Mouse (Mus musculus): ENCODE results near the gene Adssl1. TPM values are rescaled to one million over a fixed set of nuclear protein-coding genes. Genes with fewer than 3 reads are reported as not detected.

Gene Adssl1
- polyA plus RNA-seq (2016; fragmentation: Nextera tagmentation; extraction: Ambion mirVana) = 3.3 and 5.0 TPM in 2 replicates

DNA sequence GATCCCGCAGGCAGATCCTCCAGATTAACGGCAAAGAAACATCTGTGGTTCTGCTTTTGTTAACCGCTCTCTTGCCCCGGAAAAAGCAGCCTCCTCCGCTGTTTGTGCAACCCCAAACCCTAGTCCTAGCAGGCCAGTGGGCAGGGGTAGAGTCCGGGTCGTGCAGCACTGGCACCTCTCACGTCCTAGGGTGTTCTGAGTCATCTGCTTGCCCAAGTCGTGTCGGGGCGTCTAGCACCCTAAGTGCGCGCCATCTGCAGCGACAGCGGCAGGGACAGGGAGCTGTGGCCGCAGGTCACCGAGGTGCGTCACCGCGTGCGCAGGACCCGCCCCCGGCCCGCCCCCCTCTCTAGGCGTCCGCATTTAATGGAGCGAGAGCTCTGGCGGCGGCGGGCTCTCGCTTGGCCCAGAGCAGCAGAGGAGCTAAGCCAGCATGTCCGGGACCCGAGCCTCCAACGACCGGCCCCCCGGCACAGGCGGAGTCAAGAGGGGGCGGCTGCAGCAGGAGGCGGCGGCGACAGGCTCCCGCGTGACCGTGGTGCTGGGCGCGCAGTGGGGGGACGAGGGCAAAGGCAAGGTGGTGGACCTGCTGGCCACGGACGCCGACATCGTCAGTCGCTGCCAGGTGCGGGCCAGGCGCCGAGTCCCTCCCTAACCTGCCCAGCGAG is at the start of gene Adssl1:
TSS of gene Adssl1 (plus strand) at position 360 of the 668 bp plus-strand sequence.
- WGBS = under 1% methylated on average over 51 of the region's 56 CpGs
- no peak within 1 kb of the TSS for H3K27ac ChIP-seq
- H3K9me3 ChIP-seq (replicated peaks) = no peaks in the 10 kb centered on the region
- H3K4me3 ChIP-seq = peak within 1 kb of the TSS; percentile 45
- peaks cover 31% of the 10 kb centered on the region for H3K4me1 ChIP-seq
- H3K9ac ChIP-seq = peak within 1 kb of the TSS; percentile 73
- ATAC-seq (ENCODE audit: low FRiP score) = no peak
- peaks cover 49% of the 10 kb centered on the region for H3K27me3 ChIP-seq
- H3K36me3 ChIP-seq = no peaks in the 10 kb centered on the region
- H3K4me2 ChIP-seq (replicated peaks) = peak within 1 kb of the TSS; percentile 97

- no peak for ATAC-seq (ENCODE audit: low FRiP score)
- Histone ChIP-seq H3K4me3 (no peak overlapping the region), H3K27me3 (peaks cover 4% of the 10 kb centered on the region; the same call in 1 of the 2 replicates), H3K9ac (no peak overlapping the region), H3K4me2 (replicated peaks) (no peak overlapping the region), H3K4me1 (peaks cover 1% of the 10 kb centered on the region; the same call in 1 of the 2 replicates), H3K27ac (no peak overlapping the region), H3K36me3 (no peaks in the 10 kb centered on the region), H3K9me3 (replicated peaks) (no peaks in the 10 kb centered on the region)
- 94% methylated on average over 8 of the region's 8 CpGs for WGBS
Observed at GRCm38 (mm10) chr12:112570160-112570559, 49.7 kb upstream of the Adssl1 start.

GRCm38 (mm10) chr12:112571064-112571463 is 48.8 kb upstream of the Adssl1 start:
- Histone ChIP-seq H3K27ac (no peak overlapping the region), H3K4me3 (no peak overlapping the region), H3K27me3 (peaks cover 4% of the 10 kb centered on the region; the same call in 1 of the 2 replicates), H3K36me3 (no peaks in the 10 kb centered on the region), H3K9ac (no peak overlapping the region), H3K9me3 (replicated peaks) (no peaks in the 10 kb centered on the region), H3K4me1 (peaks cover 2% of the 10 kb centered on the region), H3K4me2 (replicated peaks) (no peak overlapping the region)
- no peak for ATAC-seq (ENCODE audit: low FRiP score)
- 65% methylated on average over 6 of the region's 6 CpGs for WGBS

DNA sequence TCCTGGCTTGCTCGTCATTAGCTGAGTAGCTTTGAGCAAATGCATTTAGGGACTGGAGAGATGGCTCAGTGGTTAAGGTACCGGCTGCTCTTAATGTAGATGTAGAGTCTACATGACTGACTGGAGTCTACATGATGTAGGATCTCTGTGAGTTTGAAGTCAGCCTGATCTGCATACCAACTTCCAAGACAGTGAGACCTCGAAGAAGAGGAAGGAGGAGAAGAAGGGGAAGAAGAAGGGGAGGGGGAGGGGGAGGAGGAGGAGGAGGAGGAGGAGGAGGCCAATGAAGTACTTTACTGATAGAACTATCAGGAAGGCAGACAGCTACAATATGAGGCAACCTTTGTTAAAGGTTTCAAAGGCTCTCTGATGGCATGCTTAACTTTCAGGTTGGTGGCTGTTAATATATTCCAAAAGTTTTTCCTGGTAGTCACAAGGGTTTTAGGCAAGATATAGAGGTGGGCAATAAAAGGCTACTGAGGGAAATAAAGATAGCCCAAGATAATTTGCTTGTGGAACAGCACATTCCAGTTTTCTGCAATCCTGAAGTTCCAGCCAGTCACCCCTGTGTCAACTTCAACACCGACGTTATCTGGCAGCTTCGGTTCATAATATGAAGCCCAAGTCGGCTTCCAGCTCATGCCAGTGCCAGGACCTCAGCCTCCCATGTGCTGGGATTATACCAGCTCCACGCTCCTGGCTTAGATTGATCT is 44.4 kb upstream of the Adssl1 start:
- Histone ChIP-seq H3K9me3 (replicated peaks) (no peaks in the 10 kb centered on the region), H3K27ac (no peak overlapping the region), H3K36me3 (no peaks in the 10 kb centered on the region), H3K9ac (no peak overlapping the region), H3K4me2 (replicated peaks) (no peak overlapping the region), H3K4me1 (peaks cover 9% of the 10 kb centered on the region), H3K4me3 (no peak overlapping the region), H3K27me3 (no peaks in the 10 kb centered on the region)
- ATAC-seq (ENCODE audit: low FRiP score) = no peak
- 81% methylated on average over 8 of the region's 8 CpGs for WGBS

GRCm38 (mm10) chr12:112576341-112576740 is 43.5 kb upstream of the Adssl1 start:
- Histone ChIP-seq H3K4me1 (peaks cover 9% of the 10 kb centered on the region), H3K9ac (no peak overlapping the region), H3K4me3 (no peak overlapping the region), H3K27me3 (no peaks in the 10 kb centered on the region), H3K4me2 (replicated peaks) (0 out of 2 replicates have a peak overlapping the region, but pooled peaks have one; percentile 4), H3K36me3 (no peaks in the 10 kb centered on the region), H3K27ac (no peak overlapping the region), H3K9me3 (replicated peaks) (no peaks in the 10 kb centered on the region)
- ATAC-seq (ENCODE audit: low FRiP score) = no peak
- 7% methylated on average over 6 of the region's 6 CpGs for WGBS

DNA sequence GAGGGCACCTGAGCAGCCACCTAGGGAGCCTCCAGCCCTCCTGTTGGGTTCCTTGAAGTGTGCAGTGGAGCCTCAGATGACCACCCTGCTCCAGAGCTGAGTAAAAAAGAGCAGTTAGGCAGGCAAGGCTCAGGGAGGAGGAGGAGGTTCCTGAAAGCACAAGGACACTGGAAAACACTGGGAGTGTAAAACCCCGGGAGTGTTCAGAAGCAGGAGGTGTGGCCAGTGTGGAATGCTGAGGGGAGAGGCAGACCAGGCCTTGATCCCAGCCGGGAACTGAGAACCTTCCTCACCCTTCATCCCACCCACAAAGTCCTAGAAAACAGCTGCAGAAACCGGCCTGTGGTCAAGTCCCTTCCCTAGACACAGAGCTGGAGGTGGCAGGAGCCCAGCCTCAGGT is 43.1 kb upstream of the Adssl1 start:
- Histone ChIP-seq H3K4me1 (peaks cover 9% of the 10 kb centered on the region), H3K27ac (no peak overlapping the region), H3K9me3 (replicated peaks) (no peaks in the 10 kb centered on the region), H3K4me2 (replicated peaks) (0 out of 2 replicates have a peak overlapping the region, but pooled peaks have one; percentile 4), H3K4me3 (no peak overlapping the region), H3K36me3 (no peaks in the 10 kb centered on the region), H3K27me3 (no peaks in the 10 kb centered on the region), H3K9ac (no peak overlapping the region)
- WGBS = 19% methylated on average over 3 of the region's 3 CpGs
- no peak for ATAC-seq (ENCODE audit: low FRiP score)

DNA sequence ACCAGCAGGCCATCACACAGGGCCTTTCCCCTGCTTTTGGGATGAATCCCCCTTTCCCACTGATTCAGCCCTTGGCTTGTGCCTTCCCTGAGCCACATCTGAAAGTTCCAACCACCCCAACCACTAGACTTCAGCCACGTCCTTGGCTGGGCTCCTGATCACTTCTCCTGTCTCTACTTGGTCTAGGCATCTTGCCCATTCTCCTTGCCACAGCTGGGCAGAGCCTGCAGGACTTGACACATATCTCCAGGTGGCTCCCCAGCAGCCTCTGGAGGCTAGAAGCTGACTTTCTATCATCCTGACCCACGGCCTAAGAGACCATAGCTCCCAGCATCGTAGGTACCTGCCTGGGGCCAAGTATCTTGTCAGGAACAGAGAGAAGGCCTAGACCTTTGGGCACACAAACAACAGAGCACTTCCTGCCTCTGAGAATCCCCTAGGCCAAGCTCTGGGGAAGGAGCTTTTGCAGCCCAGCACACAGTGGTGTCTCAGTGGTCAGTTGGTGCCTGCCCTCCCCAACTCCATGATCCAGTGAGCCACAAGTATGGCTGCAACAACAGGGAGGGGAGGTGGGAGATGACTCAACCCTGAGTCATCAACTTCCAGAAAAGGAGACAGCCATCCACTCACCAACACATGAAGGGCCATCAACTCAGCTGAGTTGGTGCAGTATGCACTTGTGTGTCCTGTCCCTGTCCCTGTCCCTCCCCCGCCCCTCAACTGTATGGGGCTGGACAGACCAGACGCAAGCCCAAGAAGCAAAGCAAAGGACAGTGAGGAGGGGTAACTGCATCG is 41.4 kb upstream of the Adssl1 start:
- Histone ChIP-seq H3K36me3 (no peaks in the 10 kb centered on the region), H3K27ac (no peak overlapping the region), H3K4me2 (replicated peaks) (no peak overlapping the region), H3K9ac (no peak overlapping the region), H3K4me1 (peaks cover 9% of the 10 kb centered on the region), H3K4me3 (no peak overlapping the region), H3K27me3 (no peaks in the 10 kb centered on the region), H3K9me3 (replicated peaks) (no peaks in the 10 kb centered on the region)
- WGBS = 74% methylated on average over 6 of the region's 6 CpGs
- ATAC-seq (ENCODE audit: low FRiP score) = no peak

DNA sequence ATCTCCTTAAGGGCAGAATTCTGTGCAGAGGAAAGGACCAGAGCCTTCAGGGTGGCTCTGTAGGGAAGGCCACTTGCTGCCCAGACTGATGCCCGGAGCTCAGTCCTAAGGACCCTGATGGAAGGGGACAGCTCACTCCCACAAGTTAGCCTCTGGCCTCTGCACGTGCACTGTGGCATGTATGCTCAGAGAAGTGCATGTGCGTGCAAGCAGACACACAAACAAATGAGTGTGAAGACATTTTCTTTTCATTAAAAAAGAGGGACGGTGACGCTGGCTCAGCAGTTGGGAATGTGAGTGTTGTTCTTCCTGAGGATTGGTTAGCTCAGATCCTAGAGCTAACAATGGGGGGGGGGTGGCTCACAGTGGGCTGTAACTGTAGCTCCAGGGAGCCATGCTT is 40.4 kb upstream of the Adssl1 start:
- no peaks in the 10 kb centered on the region for H3K27me3 ChIP-seq
- no peak overlapping the region for H3K27ac ChIP-seq
- no peaks in the 10 kb centered on the region for H3K9me3 ChIP-seq (replicated peaks)
- H3K9ac ChIP-seq = no peak overlapping the region
- WGBS = 43% methylated on average over 5 of the region's 5 CpGs
- ATAC-seq (ENCODE audit: low FRiP score) = no peak
- H3K4me1 ChIP-seq = peaks cover 9% of the 10 kb centered on the region
- H3K4me3 ChIP-seq = no peak overlapping the region
- H3K4me2 ChIP-seq (replicated peaks) = no peak overlapping the region
- no peaks in the 10 kb centered on the region for H3K36me3 ChIP-seq

DNA sequence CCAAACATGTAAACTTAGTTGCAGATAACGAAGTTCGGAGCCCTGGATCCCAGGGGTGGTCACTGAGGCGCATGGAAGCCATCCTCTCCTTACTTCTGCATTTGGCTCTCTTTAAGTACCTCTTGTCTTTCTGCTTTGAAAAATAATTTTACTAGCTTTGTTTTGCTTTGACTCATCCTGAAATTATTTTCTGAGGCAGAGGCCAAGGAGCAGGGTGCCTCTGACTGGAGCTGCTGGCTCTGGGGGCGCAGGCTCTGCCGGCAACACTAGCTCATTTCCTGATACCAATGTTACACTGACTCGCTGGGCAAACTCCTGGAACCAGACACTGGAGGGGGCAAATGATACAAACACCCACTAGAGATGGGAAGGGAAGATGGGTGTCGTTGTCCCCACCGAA is 39.9 kb upstream of the Adssl1 start:
- ATAC-seq (ENCODE audit: low FRiP score) = no peak
- 85% methylated on average over 8 of the region's 8 CpGs for WGBS

DNA sequence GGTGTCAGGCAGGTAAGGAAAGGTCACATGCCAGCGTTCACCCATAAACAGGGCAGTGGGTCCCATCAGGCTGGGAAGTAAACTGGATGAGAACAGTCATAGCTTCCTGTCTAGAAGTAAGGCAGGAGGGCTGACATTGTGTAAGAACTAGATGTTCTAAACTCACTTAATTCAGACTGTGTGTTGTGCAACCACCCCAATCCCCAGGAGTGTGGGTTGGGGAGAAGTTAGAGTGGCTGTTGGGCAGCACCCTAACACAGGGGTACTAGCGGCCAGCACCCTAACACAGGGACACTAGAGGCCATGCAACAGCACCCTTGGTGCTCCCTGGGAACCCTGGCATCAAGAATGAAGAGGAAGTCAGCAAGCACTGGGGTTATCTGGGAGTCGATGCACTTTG is 38.7 kb upstream of the Adssl1 start:
- H3K36me3 ChIP-seq = no peaks in the 10 kb centered on the region
- H3K27me3 ChIP-seq = peaks cover 2% of the 10 kb centered on the region; the same call in 1 of the 2 replicates
- no peak overlapping the region for H3K4me3 ChIP-seq
- 89% methylated on average over 3 of the region's 3 CpGs for WGBS
- peaks cover 7% of the 10 kb centered on the region for H3K4me1 ChIP-seq
- no peak overlapping the region for H3K27ac ChIP-seq
- H3K9ac ChIP-seq = no peak overlapping the region
- ATAC-seq (ENCODE audit: low FRiP score) = no peak
- no peak overlapping the region for H3K4me2 ChIP-seq (replicated peaks)
- no peaks in the 10 kb centered on the region for H3K9me3 ChIP-seq (replicated peaks)

More for the DNA sequence above, 39.9 kb upstream of the Adssl1 start:
- H3K9ac ChIP-seq = no peak overlapping the region
- H3K27me3 ChIP-seq = no peaks in the 10 kb centered on the region
- H3K4me3 ChIP-seq = no peak overlapping the region
- H3K27ac ChIP-seq = no peak overlapping the region
- no peak overlapping the region for H3K4me2 ChIP-seq (replicated peaks)
- peaks cover 9% of the 10 kb centered on the region for H3K4me1 ChIP-seq
- H3K36me3 ChIP-seq = no peaks in the 10 kb centered on the region
- no peaks in the 10 kb centered on the region for H3K9me3 ChIP-seq (replicated peaks)

GRCm38 (mm10) chr12:112584954-112585353 is 34.9 kb upstream of the Adssl1 start:
- no peak for ATAC-seq (ENCODE audit: low FRiP score)
- H3K27me3 ChIP-seq = peaks cover 38% of the 10 kb centered on the region
- H3K36me3 ChIP-seq = no peaks in the 10 kb centered on the region
- no peak overlapping the region for H3K4me2 ChIP-seq (replicated peaks)
- H3K9me3 ChIP-seq (replicated peaks) = no peaks in the 10 kb centered on the region
- H3K4me3 ChIP-seq = no peak overlapping the region
- WGBS = 74% methylated on average over 7 of the region's 7 CpGs
- H3K9ac ChIP-seq = no peak overlapping the region
- no peak overlapping the region for H3K27ac ChIP-seq
- H3K4me1 ChIP-seq = peaks cover 18% of the 10 kb centered on the region

GRCm38 (mm10) chr12:112585924-112586538 is 33.8 kb upstream of the Adssl1 start:
- ATAC-seq (ENCODE audit: low FRiP score) = no peak
- Histone ChIP-seq H3K36me3 (no peaks in the 10 kb centered on the region), H3K4me2 (replicated peaks) (no peak overlapping the region), H3K9me3 (replicated peaks) (no peaks in the 10 kb centered on the region), H3K9ac (no peak overlapping the region), H3K27me3 (peaks cover 49% of the 10 kb centered on the region), H3K27ac (no peak overlapping the region), H3K4me1 (peaks cover 18% of the 10 kb centered on the region), H3K4me3 (no peak overlapping the region)
- 76% methylated on average over 7 of the region's 7 CpGs for WGBS
